Mouse (Mus musculus): ENCODE measurements around the gene Kif26b. TPM values are rescaled to one million over a fixed set of nuclear protein-coding genes. Genes with fewer than 3 reads are reported as not detected.

Gene Kif26b
- polyA plus RNA-seq, 1 experiment = 0.28 TPM

- WGBS = 69% methylated on average over 6 of the region's 6 CpGs
- H3K4me1 ChIP-seq (ENCODE audit: control insufficient read depth, insufficient read depth, insufficient read length, low read length) = peaks cover under 1% of the 10 kb centered on the region; the same call in 1 of the 2 replicates
- H3K36me3 ChIP-seq (ENCODE audit: control insufficient read depth, insufficient read depth, low read length) = no peaks in the 10 kb centered on the region
- TF ChIP-seq POLR2A (IDR thresholded peaks at IDR 0.05; ENCODE audit: low read depth, low read length) = no peak
- TF ChIP-seq CTCF (IDR thresholded peaks at IDR 0.05; ENCODE audit: extremely low read depth, insufficient read length, insufficient replicate concordance, low read depth, low read length) = no peak
- no peaks in the 10 kb centered on the region for H3K27me3 ChIP-seq (ENCODE audit: control insufficient read depth, insufficient read depth, low read length)
- H3K4me3 ChIP-seq (ENCODE audit: low read depth, low read length) = no peak overlapping the region
- no peak overlapping the region for H3K27ac ChIP-seq (ENCODE audit: insufficient read depth, low read depth, low read length)
Measured at GRCm38 (mm10) chr1:178626961-178627381, 98.0 kb downstream of the Kif26b start.

GRCm38 (mm10) chr1:178630042-178630441, 101.1 kb downstream of the Kif26b start:
- no peak for TF ChIP-seq CTCF (IDR thresholded peaks at IDR 0.05; ENCODE audit: extremely low read depth, insufficient read length, insufficient replicate concordance, low read depth, low read length)
- TF ChIP-seq POLR2A (IDR thresholded peaks at IDR 0.05; ENCODE audit: low read depth, low read length) = no peak
- H3K27me3 ChIP-seq (ENCODE audit: control insufficient read depth, insufficient read depth, low read length) = no peaks in the 10 kb centered on the region
- H3K36me3 ChIP-seq (ENCODE audit: control insufficient read depth, insufficient read depth, low read length) = no peaks in the 10 kb centered on the region
- H3K4me1 ChIP-seq (ENCODE audit: control insufficient read depth, insufficient read depth, insufficient read length, low read length) = peaks cover 2% of the 10 kb centered on the region; the same call in 1 of the 2 replicates
- H3K4me3 ChIP-seq (ENCODE audit: low read depth, low read length) = no peak overlapping the region
- 44% methylated on average over 5 of the region's 5 CpGs for WGBS
- H3K27ac ChIP-seq (ENCODE audit: insufficient read depth, low read depth, low read length) = no peak overlapping the region

- no peak overlapping the region for H3K27ac ChIP-seq (ENCODE audit: insufficient read depth, low read depth, low read length)
- no peak for TF ChIP-seq CTCF (IDR thresholded peaks at IDR 0.05; ENCODE audit: extremely low read depth, insufficient read length, insufficient replicate concordance, low read depth, low read length)
- TF ChIP-seq POLR2A (IDR thresholded peaks at IDR 0.05; ENCODE audit: low read depth, low read length) = no peak
- H3K36me3 ChIP-seq (ENCODE audit: control insufficient read depth, insufficient read depth, low read length) = no peaks in the 10 kb centered on the region
- WGBS = 12% methylated on average over 7 of the region's 7 CpGs
- H3K27me3 ChIP-seq (ENCODE audit: control insufficient read depth, insufficient read depth, low read length) = no peaks in the 10 kb centered on the region
- H3K4me3 ChIP-seq (ENCODE audit: low read depth, low read length) = no peak overlapping the region
- H3K4me1 ChIP-seq (ENCODE audit: control insufficient read depth, insufficient read depth, insufficient read length, low read length) = peaks cover 2% of the 10 kb centered on the region; the same call in 1 of the 2 replicates
Measured at GRCm38 (mm10) chr1:178631863-178632262, 102.9 kb downstream of the Kif26b start.

GRCm38 (mm10) chr1:178634359-178635085, 105.6 kb downstream of the Kif26b start:
- Histone ChIP-seq H3K36me3 (ENCODE audit: control insufficient read depth, insufficient read depth, low read length) (no peaks in the 10 kb centered on the region), H3K27me3 (ENCODE audit: control insufficient read depth, insufficient read depth, low read length) (no peaks in the 10 kb centered on the region), H3K4me3 (ENCODE audit: low read depth, low read length) (no peak overlapping the region), H3K27ac (ENCODE audit: insufficient read depth, low read depth, low read length) (no peak overlapping the region), H3K4me1 (ENCODE audit: control insufficient read depth, insufficient read depth, insufficient read length, low read length) (peaks cover 2% of the 10 kb centered on the region; the same call in 1 of the 2 replicates)
- 71% methylated on average over 19 of the region's 19 CpGs for WGBS
- TF ChIP-seq CTCF (IDR thresholded peaks at IDR 0.05; ENCODE audit: extremely low read depth, insufficient read length, insufficient replicate concordance, low read depth, low read length) = no peak
- TF ChIP-seq POLR2A (IDR thresholded peaks at IDR 0.05; ENCODE audit: low read depth, low read length) = no peak

GRCm38 (mm10) chr1:178635470-178635869, 106.5 kb downstream of the Kif26b start:
- Histone ChIP-seq H3K36me3 (ENCODE audit: control insufficient read depth, insufficient read depth, low read length) (no peaks in the 10 kb centered on the region), H3K27me3 (ENCODE audit: control insufficient read depth, insufficient read depth, low read length) (no peaks in the 10 kb centered on the region), H3K4me1 (ENCODE audit: control insufficient read depth, insufficient read depth, insufficient read length, low read length) (peaks cover 2% of the 10 kb centered on the region; the same call in 1 of the 2 replicates), H3K4me3 (ENCODE audit: low read depth, low read length) (no peak overlapping the region), H3K27ac (ENCODE audit: insufficient read depth, low read depth, low read length) (no peak overlapping the region)
- TF ChIP-seq CTCF (IDR thresholded peaks at IDR 0.05; ENCODE audit: extremely low read depth, insufficient read length, insufficient replicate concordance, low read depth, low read length) = no peak
- no peak for TF ChIP-seq POLR2A (IDR thresholded peaks at IDR 0.05; ENCODE audit: low read depth, low read length)
- WGBS = 89% methylated on average over 4 of the region's 4 CpGs

- Histone ChIP-seq H3K4me1 (ENCODE audit: control insufficient read depth, insufficient read depth, insufficient read length, low read length) (no peaks in the 10 kb centered on the region), H3K27me3 (ENCODE audit: control insufficient read depth, insufficient read depth, low read length) (no peaks in the 10 kb centered on the region), H3K27ac (ENCODE audit: insufficient read depth, low read depth, low read length) (no peak overlapping the region), H3K36me3 (ENCODE audit: control insufficient read depth, insufficient read depth, low read length) (no peaks in the 10 kb centered on the region), H3K4me3 (ENCODE audit: low read depth, low read length) (no peak overlapping the region)
- 77% methylated on average over 7 of the region's 7 CpGs for WGBS
- TF ChIP-seq POLR2A (IDR thresholded peaks at IDR 0.05; ENCODE audit: low read depth, low read length) (no peak), CTCF (IDR thresholded peaks at IDR 0.05; ENCODE audit: extremely low read depth, insufficient read length, insufficient replicate concordance, low read depth, low read length) (no peak)
Measured at GRCm38 (mm10) chr1:178637293-178637692, 108.4 kb downstream of the Kif26b start.

- TF ChIP-seq POLR2A (IDR thresholded peaks at IDR 0.05; ENCODE audit: low read depth, low read length) (no peak), CTCF (IDR thresholded peaks at IDR 0.05; ENCODE audit: extremely low read depth, insufficient read length, insufficient replicate concordance, low read depth, low read length) (no peak)
- Histone ChIP-seq H3K4me3 (ENCODE audit: low read depth, low read length) (no peak overlapping the region), H3K27ac (ENCODE audit: insufficient read depth, low read depth, low read length) (no peak overlapping the region), H3K27me3 (ENCODE audit: control insufficient read depth, insufficient read depth, low read length) (no peaks in the 10 kb centered on the region), H3K4me1 (ENCODE audit: control insufficient read depth, insufficient read depth, insufficient read length, low read length) (no peaks in the 10 kb centered on the region), H3K36me3 (ENCODE audit: control insufficient read depth, insufficient read depth, low read length) (no peaks in the 10 kb centered on the region)
- WGBS = 53% methylated on average over 6 of the region's 6 CpGs
Measured at GRCm38 (mm10) chr1:178639951-178640350, 111.0 kb downstream of the Kif26b start.
